Mouse (Mus musculus): ENCODE data around the gene Anxa6. TPM values are rescaled to one million over a fixed set of nuclear protein-coding genes. Genes with fewer than 3 reads are reported as not detected.

Anxa6 gene
- total RNA-seq, 1 experiment from 2014 or later: 146 TPM

GRCm38 (mm10) chr11:54929290-54929689, 104.0 kb downstream of the Anxa6 start:
- DNase-seq: no peak

Other genes with a start within 250 kb of the Anxa6 start
- 19.7 and 29.9 TPM in 2 replicates for gene Cdc42se2, start 245.8 kb downstream of the Anxa6 start, total RNA-seq (2021)
- 18.5 and 26.0 TPM in 2 replicates for gene Lyrm7, start 172.5 kb downstream of the Anxa6 start, total RNA-seq (2021)
- 379 and 380 TPM in 2 replicates for gene Hint1, start 167.1 kb downstream of the Anxa6 start, total RNA-seq (2021)
- 308 and 532 TPM in 2 replicates for gene Gpx3, start 131.0 kb downstream of the Anxa6 start, total RNA-seq (2021)
- 53.8 and 74.2 TPM in 2 replicates for gene Tnip1, start 70.5 kb downstream of the Anxa6 start, total RNA-seq (2021)
- gene Ccdc69, start 44.7 kb upstream of the Anxa6 start, total RNA-seq (2021): 8.3 and 12.2 TPM in 2 replicates
- 104 and 106 TPM in 2 replicates for gene Gm2a, start 64.7 kb upstream of the Anxa6 start, total RNA-seq (2021)
- gene Slc36a3, start 118.3 kb upstream of the Anxa6 start, total RNA-seq (2021): not detected in 2 replicates
- 176 and 200 TPM in 2 replicates for gene Slc36a2, start 151.6 kb upstream of the Anxa6 start, total RNA-seq (2021)
- 19.3 and 23.0 TPM in 2 replicates for gene Slc36a1, start 170.9 kb upstream of the Anxa6 start, total RNA-seq (2021)